Mouse (Mus musculus) megakaryocyte, embryonic 14.5 days (primary cell): Measurements from ENCODE around the gene Rit1.

Source experiments
- FLI1 ChIP-seq: IDR thresholded peaks from 2 replicates; pipeline ENCODE4 v1.6.1; 2012; ENCODE audit warnings: low read length, inconsistent platforms, mixed read lengths
- GATA1 ChIP-seq: IDR thresholded peaks from 3 replicates; pipeline ENCODE4 v1.6.1; 2012; ENCODE audit warnings: mixed read lengths, low read length, inconsistent platforms, borderline replicate concordance

DNA sequence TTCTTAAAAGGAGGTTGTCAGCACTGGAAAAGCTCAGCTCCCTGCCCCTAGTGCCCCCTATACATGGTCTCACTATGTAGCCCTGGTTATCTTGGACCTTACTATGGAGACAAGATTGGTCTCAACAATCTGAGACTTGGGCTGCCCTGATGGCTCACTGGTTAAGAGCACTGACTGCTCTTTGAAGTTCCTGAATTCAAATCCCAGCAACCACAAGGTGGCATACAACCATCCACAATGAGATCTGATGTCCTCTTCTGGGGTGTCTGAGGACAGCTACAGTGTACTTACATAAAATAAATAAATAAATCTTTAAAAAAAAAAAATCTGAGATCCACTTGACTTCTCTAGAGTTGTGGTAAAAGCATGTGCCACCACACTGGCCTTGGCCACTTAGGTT, 21.1 kb upstream of the Rit1 start:
- TF ChIP-seq GATA1 (no peak), FLI1 (no peak)
